Mouse (Mus musculus) gastrocnemius, adult 2 months (tissue): ENCODE measurements around the gene Prmt1. TPM values are rescaled to one million over a fixed set of nuclear protein-coding genes. Genes with fewer than 3 reads are reported as not detected.

Source experiments
- DNase-seq: peaks from one replicate; pipeline ENCODE4 v3.0.0; 2022
- H3K27ac ChIP-seq: fragments of 200-600 bp; 2 replicates; pipeline ENCODE4 v1.8.1; 2022; ENCODE audit warnings: mild to moderate bottlenecking
- H3K4me3 ChIP-seq: fragments of 200-600 bp; 2 replicates; pipeline ENCODE4 v1.8.1; 2022; ENCODE audit warnings: mild to moderate bottlenecking, moderate library complexity
- CTCF ChIP-seq: fragments of 200-600 bp; IDR thresholded peaks from 2 replicates; pipeline ENCODE4 v1.8.1; 2022; ENCODE audit warnings: antibody characterized with exemption, mild to moderate bottlenecking, moderate library complexity
- intact Hi-C: fragments of 180-260 bp; cut with DNase I; formaldehyde crosslinking; loops from one replicate; pipeline ENCODE4 v1.15.1; 2025
- microRNA-seq: library from miRNA; unstranded; fragments of <30 nt; microRNA quantifications from one replicate; pipeline ENCODE4 v1.2.0, GENCODE M21; 2021
- total RNA-seq, 2 experiments: library from RNA; stranded (reverse); gene quantifications; 2 replicates each; pipeline ENCODE4 v1.2.3; 2021

Gene Prmt1
- total RNA-seq, 2 experiments from 2014 or later = 126 to 136 TPM

GRCm38 (mm10) chr7:44953561-44953960 lies 32.8 kb downstream of the Prmt1 start:
- intact Hi-C loops = loop anchor here (2.0 to 10.0 kb wide), 2 partner anchors 25 to 209 kb away; partner anchors contain the start of genes Ap2a1 and Vrk3
- Histone ChIP-seq H3K27ac (peak overlapping the region; percentile 58; the same call in 1 of the 2 replicates), H3K4me3 (no peak overlapping the region)
- no peak for TF ChIP-seq CTCF
- DNase-seq = no peak

GRCm38 (mm10) chr7:44952611-44953306 lies 33.6 kb downstream of the Prmt1 start:
- Histone ChIP-seq H3K4me3 (peak overlapping the region; percentile 87), H3K27ac (peak overlapping the region; percentile 85)
- intact Hi-C loops = loop anchor here (2.0 to 10.0 kb wide), 2 partner anchors 24 to 208 kb away; partner anchors contain the start of genes Ap2a1 and Vrk3
- TF ChIP-seq CTCF = no peak
- peak; percentile 95 for DNase-seq

GRCm38 (mm10) chr7:44951960-44952359 lies 34.4 kb downstream of the Prmt1 start:
- intact Hi-C loops = loop anchor here (2.0 to 10.0 kb wide), 2 partner anchors 23 to 207 kb away; partner anchors contain the start of genes Ap2a1 and Vrk3
- DNase-seq = peak; percentile 81
- Histone ChIP-seq H3K27ac (peak overlapping the region; percentile 85), H3K4me3 (peak overlapping the region; percentile 87)
- no peak for TF ChIP-seq CTCF

- DNase-seq = no peak
- intact Hi-C loops = loop anchor here (10.0 kb wide), 1 partner anchor 205 kb away; the partner anchor contains the start of gene Vrk3
- Histone ChIP-seq H3K27ac (no peak overlapping the region), H3K4me3 (no peak overlapping the region)
- no peak for TF ChIP-seq CTCF
Measured at GRCm38 (mm10) chr7:44949922-44950321, 36.4 kb downstream of the Prmt1 start.

- TF ChIP-seq CTCF = no peak
- no peak for DNase-seq
- intact Hi-C loops = no loop called here
- Histone ChIP-seq H3K4me3 (no peak within 1 kb of the TSS), H3K27ac (no peak within 1 kb of the TSS)
Measured at GRCm38 (mm10) chr7:44942904-44943303, 43.5 kb downstream of the Prmt1 start, which contains the start of gene Tsks. Gene Tsks, plus strand, starts transcription at chr7:44943204.

GRCm38 (mm10) chr7:44938680-44939079 lies 47.7 kb downstream of the Prmt1 start:
- no peak overlapping the region for H3K4me3 ChIP-seq
- H3K27ac ChIP-seq = no peak overlapping the region
- no peak for TF ChIP-seq CTCF
- DNase-seq = no peak
- intact Hi-C loops = no loop called here

GRCm38 (mm10) chr7:44929204-44930151 lies 56.9 kb downstream of the Prmt1 start, which contains the start of gene Ap2a1:
Gene Ap2a1, minus strand, starts transcription at chr7:44929496.
- peak; percentile 100 for DNase-seq
- Histone ChIP-seq H3K27ac (peak within 1 kb of the TSS; percentile 97), H3K4me3 (peak within 1 kb of the TSS; percentile 98)
- TF ChIP-seq CTCF = peak; percentile 8; the same call in 1 of the 2 replicates
- intact Hi-C loops = loop anchor here (2.0 kb wide), 1 partner anchor 23 kb away; no protein-coding TSS in a partner anchor

- Histone ChIP-seq H3K4me3 (peak overlapping the region; percentile 98), H3K27ac (peak overlapping the region; percentile 97)
- DNase-seq = no peak
- intact Hi-C loops = loop anchor here (2.0 kb wide), 1 partner anchor 24 kb away; no protein-coding TSS in a partner anchor
- no peak for TF ChIP-seq CTCF
Measured at GRCm38 (mm10) chr7:44928570-44928969, 57.8 kb downstream of the Prmt1 start.

Small RNA genes lying within 50 kb of the gene (microRNA-seq; reads per million reads assigned to microRNA genes)
- not detected for gene Mir7054

Other genes starting within 250 kb of the Prmt1 start
- gene Vrk3, start 238.2 kb downstream of the Prmt1 start, total RNA-seq = 10 to 100 TPM; 17.1 to 22.9 TPM
- under 1 TPM in 1 of 2 experiments, not detected in 1; 0.11 TPM for gene Zfp473, start 235.5 kb downstream of the Prmt1 start, total RNA-seq
- 10 to 100 TPM; 21.8 to 26.6 TPM for gene Nup62, start 170.5 kb downstream of the Prmt1 start, total RNA-seq
- 1 to 10 TPM; 1.6 to 3.3 TPM for gene Il4i1, start 170.2 kb downstream of the Prmt1 start, total RNA-seq
- gene Atf5, start 169.9 kb downstream of the Prmt1 start, total RNA-seq = 100 to 1,000 TPM in 1 of 2 experiments, 10 to 100 TPM in 1; 74.7 to 115 TPM
- gene Akt1s1, start 137.6 kb downstream of the Prmt1 start, total RNA-seq = 100 to 1,000 TPM; 128 to 137 TPM
- 10 to 100 TPM; 40.8 to 56.4 TPM for gene Tbc1d17, start 137.5 kb downstream of the Prmt1 start, total RNA-seq
- gene Pnkp, start 129.4 kb downstream of the Prmt1 start, total RNA-seq = 10 to 100 TPM; 19.4 to 21.2 TPM
- gene Ptov1, start 116.8 kb downstream of the Prmt1 start, total RNA-seq = 100 to 1,000 TPM; 126 to 137 TPM
- gene Med25, start 93.9 kb downstream of the Prmt1 start, total RNA-seq = 10 to 100 TPM; 53.1 to 68.5 TPM
- 10 to 100 TPM; 16.4 to 18.6 TPM for gene Fuz, start 90.5 kb downstream of the Prmt1 start, total RNA-seq
- 10 to 100 TPM; 59.1 to 62.6 TPM for gene Ap2a1, start 57.1 kb downstream of the Prmt1 start, total RNA-seq
- gene Tsks, start 43.4 kb downstream of the Prmt1 start, total RNA-seq = not detected
- 1 to 10 TPM in 1 of 2 experiments, under 1 TPM in 1; 0.92 to 2.3 TPM for gene Cpt1c, start 11.7 kb downstream of the Prmt1 start, total RNA-seq
- 10 to 100 TPM; 18.4 to 18.9 TPM for gene Irf3, start 11.1 kb upstream of the Prmt1 start, total RNA-seq
- 1 to 10 TPM; 7.6 to 9.7 TPM for gene Bcl2l12, start 12.1 kb upstream of the Prmt1 start, total RNA-seq
- gene Scaf1, start 29.8 kb upstream of the Prmt1 start, total RNA-seq = 10 to 100 TPM; 41.7 to 44.3 TPM
- 10 to 100 TPM; 22.6 to 25.5 TPM for gene Rras, start 31.4 kb upstream of the Prmt1 start, total RNA-seq
- 10 to 100 TPM; 12.8 to 16.1 TPM for gene Prr12, start 66.3 kb upstream of the Prmt1 start, total RNA-seq
- gene Nosip, start 75.9 kb upstream of the Prmt1 start, total RNA-seq = 10 to 100 TPM; 30.2 to 32.9 TPM
- gene Prrg2, start 76.1 kb upstream of the Prmt1 start, total RNA-seq = 10 to 100 TPM in 1 of 2 experiments, 1 to 10 TPM in 1; 8.1 to 11.0 TPM
- gene Rcn3, start 105.7 kb upstream of the Prmt1 start, total RNA-seq = 10 to 100 TPM in 1 of 2 experiments, 1 to 10 TPM in 1; 7.2 to 20.2 TPM
- gene Fcgrt, start 117.3 kb upstream of the Prmt1 start, total RNA-seq = 10 to 100 TPM; 33.6 to 38.5 TPM
- 100 to 1,000 TPM; 457 to 518 TPM for gene Rps11, start 137.9 kb upstream of the Prmt1 start, total RNA-seq
- gene Rpl13a, start 142.2 kb upstream of the Prmt1 start, total RNA-seq = 100 to 1,000 TPM; 552 to 624 TPM
- gene Gm45713, start 149.7 kb upstream of the Prmt1 start, total RNA-seq = under 1 TPM in 1 of 2 experiments, not detected in 1; 0.26 TPM
- gene Flt3l, start 149.9 kb upstream of the Prmt1 start, total RNA-seq = 1 to 10 TPM; 2.2 to 3.3 TPM
- gene Pih1d1, start 167.7 kb upstream of the Prmt1 start, total RNA-seq = 10 to 100 TPM; 34.7 to 39.7 TPM
- gene Aldh16a1, start 168.0 kb upstream of the Prmt1 start, total RNA-seq = 10 to 100 TPM; 11.6 to 15.1 TPM
- gene Slc17a7, start 177.4 kb upstream of the Prmt1 start, total RNA-seq = under 1 TPM; 0.31 to 0.36 TPM
- not detected for gene Gfy, start 193.0 kb upstream of the Prmt1 start, total RNA-seq
- not detected for gene Pth2, start 194.4 kb upstream of the Prmt1 start, total RNA-seq
- gene Ccdc155, start 218.3 kb upstream of the Prmt1 start, total RNA-seq = not detected
- gene Dkkl1, start 225.6 kb upstream of the Prmt1 start, total RNA-seq = not detected
- gene Tead2, start 229.2 kb upstream of the Prmt1 start, total RNA-seq = 1 to 10 TPM; 2.6 to 4.1 TPM